ENCODE assay signal across 9 mouse cellular contexts in the genomic region with DNA sequence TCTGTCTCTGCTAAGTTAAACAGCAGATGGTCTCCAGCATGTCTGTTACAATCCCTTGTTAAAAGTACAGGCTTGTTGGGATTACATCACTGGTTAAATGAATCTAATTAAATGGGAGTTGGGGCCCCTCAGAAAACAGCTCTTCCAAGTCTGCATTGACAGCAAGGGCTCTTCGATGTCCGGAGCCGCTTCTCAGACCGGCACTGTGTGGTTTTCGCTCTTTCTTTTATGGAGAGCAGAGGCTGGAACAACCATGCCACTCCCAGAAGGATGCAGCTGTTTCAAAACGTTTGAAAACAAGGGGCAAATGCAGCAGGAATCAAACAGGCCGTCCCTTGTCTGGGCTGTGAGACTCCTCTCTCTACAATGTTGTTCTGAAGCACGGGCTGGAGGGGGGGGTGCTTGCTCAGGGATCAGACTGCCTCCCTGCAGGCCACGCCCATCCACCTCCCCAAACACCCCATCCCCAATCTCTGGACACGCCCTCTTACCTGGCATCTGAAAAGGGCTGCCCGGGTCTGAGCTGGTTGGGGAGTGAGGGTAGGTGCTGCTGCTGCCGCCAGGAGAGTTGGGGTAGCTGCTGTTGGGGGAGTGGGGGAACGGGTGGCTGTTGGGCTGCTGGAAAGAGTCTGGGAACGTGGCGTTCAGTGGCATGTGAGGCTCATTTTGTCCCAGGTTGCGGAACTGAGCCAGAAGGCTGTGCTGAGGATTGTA. TPM values are rescaled to one million over a fixed set of nuclear protein-coding genes. Genes with fewer than 3 reads are reported as not detected.
A peak's percentile ranks its signal among the peaks of the same experiment; 100 is the strongest.
DNase-seq lines count a peak whose midpoint lies in the region; ATAC-seq and TF ChIP-seq lines count a peak whose summit lies in the region.
"Had no signal": no experiment of that assay in that cellular context is flagged by ENCODE, and none has a peak within 500 bp of the region (broad histone marks: within the 10 kb centered on the region; RNA-seq: fewer than 3 reads in every experiment).

No protein-coding gene starts in this region.

- no peaks in the 10 kb centered on the region for H3K9me3 ChIP-seq in heart, embryonic 12.5 days (replicated peaks)
- H3K9me3 ChIP-seq in forebrain, embryonic 10.5 days: no peaks in the 10 kb centered on the region
- no peaks in the 10 kb centered on the region for H3K9me3 ChIP-seq in liver, postnatal 0 days (ENCODE audit: low read length)

- no peak for DNase-seq in heart, postnatal 4 days
- DNase-seq in forebrain, embryonic 10.5 days (ENCODE audit: extremely low spot score, low spot score): no peak
- peak; percentile 61 for DNase-seq in layer of hippocampus, adult 9-11 months
- peak; percentile 14 for DNase-seq in retina, postnatal 7 days (ENCODE audit: low read depth, low spot score)
- DNase-seq in adrenal gland, postnatal 25 days: no peak
- no peak for DNase-seq in liver, postnatal 0 days

- no peak overlapping the region for H3K4me3 ChIP-seq in heart, embryonic 12.5 days
- peak overlapping the region; percentile 24; the same call in 1 of the 2 replicates for H3K4me3 ChIP-seq in forebrain, embryonic 10.5 days
- no peak overlapping the region for H3K4me3 ChIP-seq in liver, postnatal 0 days (ENCODE audit: low read depth, low read length)

- 0 out of 2 replicates have a peak, but pooled peaks have one; percentile 18 for ATAC-seq in heart, embryonic 12.5 days (ENCODE audit: insufficient number of reproducible peaks, low FRiP score)
- ATAC-seq in erythroblast, adult 5-6 weeks (replicated peaks; ENCODE audit: low FRiP score, poor library complexity, severe bottlenecking): no peak
- ATAC-seq in liver, postnatal 0 days: no peak

- no peak overlapping the region for H3K27ac ChIP-seq in heart, embryonic 12.5 days (ENCODE audit: poor library complexity, severe bottlenecking)
- H3K27ac ChIP-seq in forebrain, embryonic 10.5 days: peak overlapping the region; percentile 26; the same call in 1 of the 2 replicates
- no peak overlapping the region for H3K27ac ChIP-seq in liver, postnatal 0 days (ENCODE audit: low read depth)

- TF ChIP-seq CTCF in liver, postnatal 0 days (IDR thresholded peaks at IDR 0.05; ENCODE audit: low read depth): no peak

- H3K27me3 ChIP-seq in heart, embryonic 12.5 days (replicated peaks): no peaks in the 10 kb centered on the region
- H3K27me3 ChIP-seq in forebrain, embryonic 10.5 days (ENCODE audit: poor library complexity, severe bottlenecking): no peaks in the 10 kb centered on the region
- H3K27me3 ChIP-seq in liver, postnatal 0 days (ENCODE audit: insufficient read depth, low read length): no peaks in the 10 kb centered on the region
- H3K27me3 ChIP-seq: CH12.LX had no signal

- H3K4me2 ChIP-seq in heart, embryonic 12.5 days: no peak overlapping the region
- no peak overlapping the region for H3K4me2 ChIP-seq in liver, postnatal 0 days (ENCODE audit: low read depth, low read length)

- H3K36me3 ChIP-seq in heart, embryonic 12.5 days: peaks cover 44% of the 10 kb centered on the region
- peaks cover 77% of the 10 kb centered on the region for H3K36me3 ChIP-seq in forebrain, embryonic 10.5 days (replicated peaks)
- peaks cover 18% of the 10 kb centered on the region for H3K36me3 ChIP-seq in liver, postnatal 0 days (replicated peaks; ENCODE audit: insufficient read depth, low read length)

- no peak for TF ChIP-seq EP300 in liver, postnatal 0 days (IDR thresholded peaks at IDR 0.05; ENCODE audit: low read depth)

- H3K4me1 ChIP-seq in heart, embryonic 12.5 days (replicated peaks): peaks cover 8% of the 10 kb centered on the region
- peaks cover 22% of the 10 kb centered on the region for H3K4me1 ChIP-seq in forebrain, embryonic 10.5 days
- H3K4me1 ChIP-seq in liver, postnatal 0 days (ENCODE audit: insufficient read depth): peaks cover 4% of the 10 kb centered on the region; the same call in 1 of the 2 replicates

- WGBS in heart, embryonic 12.5 days: 72% methylated on average over 16 of the region's 16 CpGs
- WGBS in forebrain, embryonic 10.5 days: 35% methylated on average over 16 of the region's 16 CpGs
- WGBS in liver, postnatal 0 days (ENCODE audit: insufficient replicate concordance): 74% methylated on average over 16 of the region's 16 CpGs

- H3K9ac ChIP-seq in heart, embryonic 12.5 days: no peak overlapping the region
- H3K9ac ChIP-seq in liver, postnatal 0 days (replicated peaks): no peak overlapping the region

RNA-seq across cellular contexts. Expression of gene Smad1, which starts 43.4 kb away (rescaled TPM):
- 28.7 and 31.5 TPM in 2 replicates for polyA plus RNA-seq in heart, embryonic 12.5 days (2016; fragmentation: Nextera tagmentation; extraction: Ambion mirVana)
- 10 to 100 TPM; 34.6 to 36.7 TPM for total RNA-seq in heart, postnatal 4 days (2021)
- polyA plus RNA-seq in forebrain, embryonic 10.5 days (2016; fragmentation: Nextera tagmentation; extraction: Ambion mirVana): 39.4 TPM in 2 replicates
- 1.5 and 1.9 TPM in 2 replicates for total RNA-seq in erythroblast, adult 5-6 weeks (2015; ENCODE audit: low replicate concordance)
- total RNA-seq in erythroblast, adult 5-6 weeks (2017; ENCODE audit: low replicate concordance): 1.9 and 2.6 TPM in 2 replicates
- 29.8 and 30.5 TPM in 2 replicates for total RNA-seq in adrenal gland, postnatal 25 days (2021)
- 8.0 and 9.6 TPM in 2 replicates for polyA plus RNA-seq in liver, postnatal 0 days (2015; fragmentation: Nextera tagmentation; extraction: Ambion mirVana)
- total RNA-seq: CH12.LX had no signal

Comparison
In these comparisons a context has a peak if more than half of its experiments do, and no peak if none do; other contexts are left out.
1. DNase-seq: peak in layer of hippocampus, adult 9-11 months (single experiment) and retina, postnatal 7 days (single experiment); none in heart, postnatal 4 days (single experiment), forebrain, embryonic 10.5 days (single experiment), adrenal gland, postnatal 25 days (single experiment) and liver, postnatal 0 days (single experiment).